Mouse (Mus musculus) 3134 (cell line): ENCODE results near the gene Dynlt1c.
"Not testable (repeated sequence)": the region's sequence is repeated elsewhere in the genome, so short reads cannot be mapped to it uniquely, and the experiment has no call there.

ENCODE experiments used
- DNase-seq: peaks from one replicate; pipeline ENCODE4 v3.0.0-alpha.2; 2011; ENCODE audit warnings: low spot score; ENCODE audit not compliant: insufficient read length; ENCODE audit errors: extremely low read depth

The Dynlt1c gene

GRCm38 (mm10) chr17:6617689-6618400 is 16.4 kb downstream of the Dynlt1c start:
- not testable (repeated sequence) for DNase-seq

DNA sequence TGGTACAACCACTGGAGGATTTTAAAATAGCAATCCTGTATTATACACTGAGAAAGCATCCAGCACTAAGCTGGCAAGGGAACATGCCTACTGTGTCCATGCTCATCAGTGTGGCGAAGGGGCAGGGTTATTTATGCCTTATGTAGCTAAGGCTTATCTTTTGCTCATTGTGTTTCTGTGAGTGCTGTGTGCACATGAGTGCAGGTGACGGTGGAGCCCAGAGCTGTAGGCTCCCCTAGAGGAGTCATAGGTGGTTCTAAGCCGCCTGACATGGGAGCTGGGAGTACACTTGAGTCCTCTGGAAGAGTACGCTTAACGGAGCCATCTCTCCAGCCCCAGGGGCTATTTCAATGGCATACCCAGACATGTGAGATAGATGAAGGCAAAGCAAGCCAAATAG is 17.8 kb downstream of the Dynlt1c start:
- DNase-seq = not testable (repeated sequence)

- DNase-seq = not testable (repeated sequence)
Measured at GRCm38 (mm10) chr17:6620035-6620434, 18.6 kb downstream of the Dynlt1c start.

GRCm38 (mm10) chr17:6620730-6621451 is 19.4 kb downstream of the Dynlt1c start:
- not testable (repeated sequence) for DNase-seq

DNA sequence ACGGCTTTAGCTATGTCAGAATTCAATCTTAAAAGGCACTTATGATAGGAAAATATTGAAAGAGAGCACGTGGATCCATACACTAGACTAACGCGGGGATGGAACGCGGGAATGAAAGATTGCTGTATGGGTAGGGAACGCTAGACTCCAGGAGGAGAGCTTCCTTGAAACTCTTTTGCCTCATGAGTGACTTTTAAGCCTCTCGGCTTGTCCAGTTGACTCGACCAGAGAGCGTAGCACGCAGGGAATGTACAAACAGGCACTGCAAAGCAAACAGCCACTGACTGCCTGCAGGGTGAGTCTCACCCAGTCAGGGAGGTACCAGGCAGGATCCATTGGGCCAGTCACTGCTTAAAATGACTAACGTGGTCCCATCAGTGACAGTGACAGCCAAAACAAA is 20.5 kb downstream of the Dynlt1c start:
- DNase-seq = not testable (repeated sequence)

GRCm38 (mm10) chr17:6624926-6625558 is 23.6 kb downstream of the Dynlt1c start:
- DNase-seq = not testable (repeated sequence)

DNA sequence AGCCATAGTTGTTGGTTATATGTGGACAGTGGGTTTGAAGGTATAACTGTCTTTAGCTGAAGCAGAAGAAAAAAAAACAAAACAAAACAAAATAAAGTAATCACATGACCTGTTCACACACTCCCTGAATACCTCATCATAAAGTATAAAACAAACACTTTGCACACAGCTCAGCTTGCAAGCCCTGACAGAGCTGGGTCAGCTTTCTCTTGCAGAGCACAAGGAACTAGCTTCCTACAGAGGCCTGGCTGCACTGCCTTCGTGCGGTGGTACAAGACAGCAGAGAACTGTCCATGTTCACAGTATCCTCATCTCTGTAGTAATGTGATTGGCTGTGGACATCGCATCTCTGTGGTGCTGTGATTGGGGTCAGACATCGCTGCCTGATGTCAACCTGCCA is 28.9 kb downstream of the Dynlt1c start:
- DNase-seq = not testable (repeated sequence)

DNA sequence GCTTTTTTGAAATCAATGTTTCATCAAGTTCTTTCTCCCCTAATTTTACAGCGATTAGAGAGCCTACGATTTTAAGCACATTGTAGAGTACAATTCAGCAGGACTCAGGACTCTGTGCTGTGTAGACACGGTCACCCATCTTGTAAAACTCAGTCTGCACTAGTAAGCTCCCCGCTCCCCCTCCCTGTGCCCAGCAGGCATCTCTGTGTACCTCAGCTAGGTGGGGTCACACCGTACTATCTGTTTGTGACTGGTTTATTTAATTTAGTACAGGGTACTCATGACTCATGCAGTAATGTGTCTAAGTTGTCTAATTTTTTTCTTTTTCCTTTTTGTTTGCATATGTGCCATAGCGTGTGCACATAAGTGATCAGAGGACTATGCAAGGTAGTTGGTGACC is 31.4 kb downstream of the Dynlt1c start:
- not testable (repeated sequence) for DNase-seq

GRCm38 (mm10) chr17:6635781-6636180 is 34.3 kb downstream of the Dynlt1c start:
- DNase-seq = not testable (repeated sequence)

GRCm38 (mm10) chr17:6636861-6637260 is 35.4 kb downstream of the Dynlt1c start:
- DNase-seq = no peak

GRCm38 (mm10) chr17:6637434-6637833 is 36.0 kb downstream of the Dynlt1c start:
- not testable (repeated sequence) for DNase-seq

GRCm38 (mm10) chr17:6638444-6638843 is 37.0 kb downstream of the Dynlt1c start:
- not testable (repeated sequence) for DNase-seq

- not testable (repeated sequence) for DNase-seq
Measured at GRCm38 (mm10) chr17:6639486-6639885, 38.0 kb downstream of the Dynlt1c start.

DNA sequence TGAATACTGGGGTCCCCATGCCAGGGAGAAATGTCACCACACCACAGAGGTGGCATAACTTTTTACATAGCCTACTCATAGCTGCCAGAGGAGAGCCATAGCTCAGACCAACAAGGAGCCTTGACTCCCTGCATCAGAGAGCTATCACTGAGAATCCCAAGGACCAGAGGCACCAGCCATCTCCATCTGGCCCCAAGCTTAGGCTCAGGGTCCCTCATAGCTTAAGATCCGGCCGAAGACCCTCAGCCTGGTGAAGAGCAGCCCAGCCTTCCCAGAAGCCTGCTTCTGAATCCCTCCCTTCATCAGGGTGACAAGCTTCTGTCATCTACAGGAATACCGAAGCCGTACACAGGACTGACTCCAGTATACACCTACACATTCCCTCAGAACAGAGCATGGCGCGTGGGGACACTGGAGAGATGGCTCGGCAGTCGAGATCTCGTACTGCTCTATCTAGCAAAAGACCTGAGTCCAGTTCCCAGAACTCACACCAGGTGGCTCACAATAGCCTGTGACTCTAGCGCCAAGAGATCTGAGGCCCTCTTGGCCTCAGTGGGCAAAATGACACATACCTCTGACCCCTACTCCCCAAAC is 38.7 kb downstream of the Dynlt1c start:
- not testable (repeated sequence) for DNase-seq

DNA sequence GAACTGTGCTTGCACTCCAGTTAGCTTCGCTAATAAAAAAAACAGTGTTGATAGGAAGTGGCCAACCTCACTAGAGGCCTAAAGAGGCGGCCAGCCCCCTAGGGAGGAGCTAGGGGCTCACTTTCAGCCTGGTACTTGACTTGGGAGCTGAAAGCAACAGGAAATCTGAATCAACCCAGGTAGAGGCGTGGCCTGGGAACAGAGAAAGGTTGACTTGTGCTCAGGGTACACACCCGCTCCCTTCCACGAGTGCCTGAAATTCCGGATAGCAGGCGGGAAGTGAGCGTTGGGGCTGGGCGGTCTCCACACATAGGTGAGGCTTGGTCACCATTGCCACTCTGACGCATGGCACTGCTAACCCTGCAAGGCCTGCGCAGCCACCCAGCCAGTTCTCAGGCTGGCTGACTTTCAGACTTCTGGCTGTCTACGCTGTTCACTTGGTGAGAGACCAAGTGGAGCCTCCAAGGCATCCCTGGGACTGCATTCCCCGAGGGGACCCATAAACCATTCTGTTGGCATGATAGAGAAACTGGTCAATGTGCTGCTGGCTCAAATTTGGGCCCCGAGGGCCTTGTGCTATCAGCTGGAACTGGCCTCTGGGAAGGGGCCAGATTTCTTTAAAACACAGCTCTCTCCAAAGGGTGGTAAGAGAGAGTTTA is 39.4 kb downstream of the Dynlt1c start:
- DNase-seq = not testable (repeated sequence)

- not testable (repeated sequence) for DNase-seq
Measured at GRCm38 (mm10) chr17:6644210-6644609, 42.7 kb downstream of the Dynlt1c start.

DNA sequence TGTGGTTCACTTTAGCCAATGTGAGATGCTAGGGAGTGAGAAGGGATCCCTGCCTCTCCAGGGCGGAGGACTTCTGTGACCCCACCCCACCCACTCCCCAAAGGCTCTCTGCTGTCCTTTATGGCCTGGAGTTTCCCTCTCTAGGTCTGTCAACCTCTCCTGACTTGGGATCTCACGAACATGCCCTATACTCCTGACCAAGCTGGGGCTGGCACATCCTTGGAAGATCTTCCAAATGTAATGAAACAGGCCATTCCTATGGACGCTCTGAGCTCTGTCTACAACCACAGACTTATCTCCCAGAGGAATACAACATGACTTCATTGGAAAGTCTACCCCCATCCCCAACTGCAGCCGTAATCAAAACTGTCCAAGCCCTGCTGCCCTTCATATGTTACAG is 43.2 kb downstream of the Dynlt1c start:
- not testable (repeated sequence) for DNase-seq

GRCm38 (mm10) chr17:6645668-6646067 is 44.2 kb downstream of the Dynlt1c start:
- not testable (repeated sequence) for DNase-seq

GRCm38 (mm10) chr17:6646841-6647240 is 45.4 kb downstream of the Dynlt1c start:
- not testable (repeated sequence) for DNase-seq

DNA sequence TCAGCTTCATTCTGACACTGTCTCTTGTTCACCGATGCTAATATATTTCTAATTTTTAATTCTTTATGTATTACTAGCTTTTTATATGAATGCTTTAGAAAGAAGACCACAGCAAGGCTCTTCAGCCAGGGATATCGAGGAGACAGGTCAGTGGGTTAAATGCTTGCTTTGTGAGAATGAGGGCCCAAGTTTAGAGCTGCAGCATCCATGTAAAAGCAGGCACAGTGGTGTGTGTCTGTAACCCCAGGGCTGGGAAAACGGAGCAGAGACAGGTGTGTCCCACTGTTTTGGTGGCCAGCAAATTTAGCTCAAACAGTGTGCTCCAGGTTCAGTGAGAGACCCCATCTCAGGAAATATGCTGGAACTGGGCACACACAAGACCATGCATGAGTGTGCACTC is 46.0 kb downstream of the Dynlt1c start:
- DNase-seq = not testable (repeated sequence)
